Mouse (Mus musculus): ENCODE data around the gene Pax9. TPM values are rescaled to one million over a fixed set of nuclear protein-coding genes. Genes with fewer than 3 reads are reported as not detected.

Pax9 gene
- polyA plus RNA-seq, 1 experiment from 2014 or later, result 10.5 TPM

GRCm38 (mm10) chr12:56699351-56699750, 7.8 kb downstream of the Pax9 start:
- no peak for DNase-seq (ENCODE audit: low spot score)
- no peak for ATAC-seq (replicated peaks; ENCODE audit: insufficient number of reproducible peaks, low FRiP score, low TSS enrichment, low read depth)
- Histone ChIP-seq H3K4me2 (ENCODE audit: low read depth, low read length) (no peak overlapping the region; the same call in none of the 2 replicates), H3K36me3 (replicated peaks; ENCODE audit: control insufficient read depth, insufficient read depth, low read depth, low read length) (no peaks in the 10 kb centered on the region), H3K27ac (replicated peaks; ENCODE audit: low read depth, low read length) (no peak overlapping the region), H3K9ac (replicated peaks; ENCODE audit: low read length) (peak overlapping the region; percentile 39), H3K9me3 (replicated peaks; ENCODE audit: control insufficient read depth, low read length) (no peaks in the 10 kb centered on the region), H3K4me3 (ENCODE audit: low read depth, low read length) (peak overlapping the region; percentile 20; the same call in 1 of the 2 replicates), H3K4me1 (ENCODE audit: control insufficient read depth, insufficient read depth, low read length) (peaks cover 6% of the 10 kb centered on the region), H3K27me3 (ENCODE audit: control insufficient read depth, insufficient read depth, low read length) (peaks cover 46% of the 10 kb centered on the region)
- WGBS, result 15% methylated on average over 3 of the region's 3 CpGs

DNA sequence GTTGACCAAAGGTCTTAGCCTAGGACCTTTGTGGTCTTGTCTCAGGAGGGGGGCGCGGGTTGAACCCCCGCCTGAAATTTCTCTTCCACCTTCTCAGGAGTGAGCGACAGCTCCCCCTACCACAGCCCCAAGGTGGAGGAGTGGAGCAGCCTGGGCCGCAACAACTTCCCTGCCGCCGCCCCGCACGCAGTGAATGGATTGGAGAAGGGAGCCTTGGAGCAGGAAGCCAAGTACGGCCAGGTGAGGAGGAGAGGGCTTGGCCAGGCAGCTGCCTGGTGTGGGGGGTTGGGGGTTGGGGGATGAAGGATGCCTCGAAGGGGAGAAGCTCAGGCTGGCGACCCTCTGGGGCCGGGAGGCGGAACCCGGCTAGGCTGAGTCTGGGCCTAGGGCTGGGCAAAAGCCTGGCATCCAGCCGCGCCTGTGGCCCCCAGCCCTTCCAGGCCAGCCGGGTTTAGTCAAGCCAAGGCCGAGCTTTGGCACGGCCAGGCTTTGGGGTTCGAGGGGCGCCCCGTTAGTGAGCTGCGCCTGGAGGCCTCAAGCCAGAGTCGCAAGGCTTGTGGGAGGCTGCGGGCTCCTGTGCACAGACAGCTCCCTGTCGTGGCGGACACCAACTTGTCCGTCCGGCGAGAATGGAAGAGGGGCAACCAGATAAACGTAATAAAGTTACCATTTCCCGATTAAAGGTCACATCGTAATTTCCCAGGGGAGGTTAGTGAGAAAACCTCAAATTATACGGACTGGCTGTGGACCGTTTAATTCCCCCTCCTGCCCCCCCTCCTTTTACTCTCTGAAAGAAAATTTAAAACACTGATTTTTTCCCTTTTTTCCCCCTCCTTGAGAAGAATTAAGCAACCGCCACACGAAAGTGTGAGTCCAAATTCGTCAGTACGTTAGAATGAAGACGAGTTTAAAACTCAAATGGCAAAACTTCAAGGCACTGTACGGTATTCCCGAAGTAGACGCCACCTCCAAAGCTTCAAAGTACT, 8.6 kb downstream of the Pax9 start:
- Histone ChIP-seq H3K36me3 (replicated peaks; ENCODE audit: control insufficient read depth, insufficient read depth, low read depth, low read length) (no peaks in the 10 kb centered on the region), H3K27me3 (ENCODE audit: control insufficient read depth, insufficient read depth, low read length) (peaks cover 37% of the 10 kb centered on the region), H3K4me1 (ENCODE audit: control insufficient read depth, insufficient read depth, low read length) (peaks cover 6% of the 10 kb centered on the region), H3K27ac (replicated peaks; ENCODE audit: low read depth, low read length) (no peak overlapping the region), H3K4me2 (ENCODE audit: low read depth, low read length) (peak overlapping the region; percentile 19), H3K9ac (replicated peaks; ENCODE audit: low read length) (peak overlapping the region; percentile 39), H3K4me3 (ENCODE audit: low read depth, low read length) (peak overlapping the region; percentile 20), H3K9me3 (replicated peaks; ENCODE audit: control insufficient read depth, low read length) (no peaks in the 10 kb centered on the region)
- ATAC-seq (replicated peaks; ENCODE audit: insufficient number of reproducible peaks, low FRiP score, low TSS enrichment, low read depth) (no peak), DNase-seq (ENCODE audit: low spot score) (no peak)
- WGBS, result 5% methylated on average over 44 of the region's 44 CpGs

DNA sequence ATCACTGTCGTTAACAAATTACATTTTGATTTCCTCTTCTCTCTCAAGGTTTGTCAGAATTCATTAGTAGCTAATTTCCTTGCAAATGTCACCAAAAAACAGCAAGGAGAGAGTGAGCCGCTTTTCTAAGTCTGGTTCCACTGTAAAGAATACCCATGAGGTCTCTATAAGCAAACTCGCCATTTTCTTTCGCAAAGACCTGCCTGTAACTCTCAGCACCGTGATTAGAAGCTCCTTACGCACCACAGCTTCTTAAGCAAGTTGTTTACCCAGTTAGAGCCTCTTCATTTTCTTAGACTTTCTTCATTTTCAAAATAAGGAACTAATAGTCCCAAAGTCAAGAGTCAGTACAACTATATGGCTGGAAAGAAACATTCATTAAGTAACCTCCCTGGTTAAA, 9.4 kb downstream of the Pax9 start:
- H3K4me1 ChIP-seq (ENCODE audit: control insufficient read depth, insufficient read depth, low read length), result peaks cover 6% of the 10 kb centered on the region
- H3K36me3 ChIP-seq (replicated peaks; ENCODE audit: control insufficient read depth, insufficient read depth, low read depth, low read length), result no peaks in the 10 kb centered on the region
- H3K4me2 ChIP-seq (ENCODE audit: low read depth, low read length), result no peak overlapping the region
- DNase-seq (ENCODE audit: low spot score), result peak; percentile 32
- 7% methylated on average over 6 of the region's 6 CpGs for WGBS
- H3K4me3 ChIP-seq (ENCODE audit: low read depth, low read length), result no peak overlapping the region
- peaks cover 31% of the 10 kb centered on the region for H3K27me3 ChIP-seq (ENCODE audit: control insufficient read depth, insufficient read depth, low read length)
- no peaks in the 10 kb centered on the region for H3K9me3 ChIP-seq (replicated peaks; ENCODE audit: control insufficient read depth, low read length)
- no peak overlapping the region for H3K27ac ChIP-seq (replicated peaks; ENCODE audit: low read depth, low read length)
- no peak for ATAC-seq (replicated peaks; ENCODE audit: insufficient number of reproducible peaks, low FRiP score, low TSS enrichment, low read depth)
- no peak overlapping the region for H3K9ac ChIP-seq (replicated peaks; ENCODE audit: low read length)

GRCm38 (mm10) chr12:56717971-56718706, 26.6 kb downstream of the Pax9 start:
- 5% methylated on average over 14 of the region's 14 CpGs for WGBS
- Histone ChIP-seq H3K9me3 (replicated peaks; ENCODE audit: control insufficient read depth, low read length) (no peaks in the 10 kb centered on the region), H3K4me1 (ENCODE audit: control insufficient read depth, insufficient read depth, low read length) (no peaks in the 10 kb centered on the region; the same call in 1 of the 2 replicates), H3K9ac (replicated peaks; ENCODE audit: low read length) (no peak overlapping the region), H3K27me3 (ENCODE audit: control insufficient read depth, insufficient read depth, low read length) (no peaks in the 10 kb centered on the region; the same call in none of the 2 replicates), H3K4me2 (ENCODE audit: low read depth, low read length) (peak overlapping the region; percentile 25), H3K4me3 (ENCODE audit: low read depth, low read length) (no peak overlapping the region), H3K27ac (replicated peaks; ENCODE audit: low read depth, low read length) (no peak overlapping the region), H3K36me3 (replicated peaks; ENCODE audit: control insufficient read depth, insufficient read depth, low read depth, low read length) (no peaks in the 10 kb centered on the region)
- ATAC-seq (replicated peaks; ENCODE audit: insufficient number of reproducible peaks, low FRiP score, low TSS enrichment, low read depth) (peak; percentile 86), DNase-seq (ENCODE audit: low spot score) (peak; percentile 81)

DNA sequence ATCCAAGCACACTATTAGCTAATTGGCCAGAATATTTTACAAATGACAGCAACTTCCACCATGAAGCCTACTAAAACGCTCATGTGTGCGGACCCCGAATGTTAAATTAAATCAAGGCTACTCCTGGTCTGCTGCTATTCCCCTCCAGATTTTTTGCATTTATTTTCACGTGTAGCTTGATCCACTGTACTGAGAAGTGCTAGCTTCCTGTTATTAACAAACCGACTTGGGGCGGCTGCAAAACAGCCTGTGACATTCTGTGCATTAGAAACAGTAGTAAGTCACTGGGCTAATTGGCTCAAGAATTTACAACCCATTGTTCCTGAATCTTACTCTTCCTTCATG, 27.1 kb downstream of the Pax9 start:
- H3K4me1 ChIP-seq (ENCODE audit: control insufficient read depth, insufficient read depth, low read length), result no peaks in the 10 kb centered on the region; the same call in 1 of the 2 replicates
- no peak overlapping the region for H3K9ac ChIP-seq (replicated peaks; ENCODE audit: low read length)
- DNase-seq (ENCODE audit: low spot score), result no peak
- 0 out of 2 replicates have a peak, but pooled peaks have one; percentile 58 for ATAC-seq (replicated peaks; ENCODE audit: insufficient number of reproducible peaks, low FRiP score, low TSS enrichment, low read depth)
- H3K9me3 ChIP-seq (replicated peaks; ENCODE audit: control insufficient read depth, low read length), result no peaks in the 10 kb centered on the region
- H3K27me3 ChIP-seq (ENCODE audit: control insufficient read depth, insufficient read depth, low read length), result no peaks in the 10 kb centered on the region; the same call in none of the 2 replicates
- WGBS, result 17% methylated on average over 6 of the region's 6 CpGs
- H3K4me2 ChIP-seq (ENCODE audit: low read depth, low read length), result no peak overlapping the region
- no peak overlapping the region for H3K27ac ChIP-seq (replicated peaks; ENCODE audit: low read depth, low read length)
- no peaks in the 10 kb centered on the region for H3K36me3 ChIP-seq (replicated peaks; ENCODE audit: control insufficient read depth, insufficient read depth, low read depth, low read length)
- H3K4me3 ChIP-seq (ENCODE audit: low read depth, low read length), result no peak overlapping the region

DNA sequence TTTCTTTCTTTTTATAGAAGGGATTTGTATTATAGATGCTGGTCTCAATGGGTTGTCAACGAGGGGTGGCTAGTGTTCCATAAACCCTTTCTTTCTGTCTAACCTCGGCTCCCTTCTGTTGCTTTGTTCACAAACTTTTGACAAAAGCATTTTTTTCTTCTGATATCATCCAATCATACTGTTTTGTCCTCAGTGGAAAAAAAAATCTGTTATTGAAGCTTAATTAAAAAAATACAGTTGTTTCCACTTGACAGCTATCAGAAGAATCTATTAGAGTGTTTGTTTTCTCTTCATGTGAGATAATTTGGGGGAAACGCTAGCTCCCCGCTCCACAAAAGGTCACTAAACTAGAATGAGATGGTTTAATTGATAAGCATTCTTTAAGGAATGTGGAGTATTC, 36.1 kb downstream of the Pax9 start:
- Histone ChIP-seq H3K9me3 (replicated peaks; ENCODE audit: control insufficient read depth, low read length) (no peaks in the 10 kb centered on the region), H3K4me3 (ENCODE audit: low read depth, low read length) (no peak overlapping the region), H3K36me3 (replicated peaks; ENCODE audit: control insufficient read depth, insufficient read depth, low read depth, low read length) (no peaks in the 10 kb centered on the region), H3K9ac (replicated peaks; ENCODE audit: low read length) (no peak overlapping the region), H3K4me2 (ENCODE audit: low read depth, low read length) (no peak overlapping the region), H3K27me3 (ENCODE audit: control insufficient read depth, insufficient read depth, low read length) (no peaks in the 10 kb centered on the region), H3K27ac (replicated peaks; ENCODE audit: low read depth, low read length) (no peak overlapping the region), H3K4me1 (ENCODE audit: control insufficient read depth, insufficient read depth, low read length) (no peaks in the 10 kb centered on the region)
- 44% methylated on average over 4 of the region's 4 CpGs for WGBS
- no peak for DNase-seq (ENCODE audit: low spot score)
- ATAC-seq (replicated peaks; ENCODE audit: insufficient number of reproducible peaks, low FRiP score, low TSS enrichment, low read depth), result no peak

GRCm38 (mm10) chr12:56737104-56737503, 45.5 kb downstream of the Pax9 start:
- Histone ChIP-seq H3K9ac (replicated peaks; ENCODE audit: low read length) (no peak overlapping the region), H3K27me3 (ENCODE audit: control insufficient read depth, insufficient read depth, low read length) (no peaks in the 10 kb centered on the region), H3K4me3 (ENCODE audit: low read depth, low read length) (no peak overlapping the region), H3K4me1 (ENCODE audit: control insufficient read depth, insufficient read depth, low read length) (no peaks in the 10 kb centered on the region), H3K27ac (replicated peaks; ENCODE audit: low read depth, low read length) (no peak overlapping the region), H3K9me3 (replicated peaks; ENCODE audit: control insufficient read depth, low read length) (no peaks in the 10 kb centered on the region), H3K36me3 (replicated peaks; ENCODE audit: control insufficient read depth, insufficient read depth, low read depth, low read length) (no peaks in the 10 kb centered on the region), H3K4me2 (ENCODE audit: low read depth, low read length) (no peak overlapping the region)
- DNase-seq (ENCODE audit: low spot score) (no peak), ATAC-seq (replicated peaks; ENCODE audit: insufficient number of reproducible peaks, low FRiP score, low TSS enrichment, low read depth) (no peak)
- 96% methylated on average over 4 of the region's 4 CpGs for WGBS

Measured in embryonic facial prominence, embryonic 11.5 days (tissue).